Mouse (Mus musculus): ENCODE measurements at regions not wholly inside any gene's neighbourhood (a gene's known extent, or its start where the extent isn't known, plus 50 kb on each side); places are given as distances from the start of the nearest gene placed in this dataset.
"Not testable (repeated sequence)": the region's sequence is repeated elsewhere in the genome, so short reads cannot be mapped to it uniquely, and the experiment has no call there.

GRCm38 (mm10) chr5:101496924-101497697 is 167.7 kb downstream of the Nkx6-1 start:
- DNase-seq (ENCODE audit: low read depth) = no peak

- no peak for DNase-seq (ENCODE audit: low read depth)
Observed at GRCm38 (mm10) chr5:101496161-101496560, 168.6 kb downstream of the Nkx6-1 start.

- no peak for DNase-seq (ENCODE audit: low read depth)
Observed at GRCm38 (mm10) chr5:101445792-101446191, 219.0 kb downstream of the Nkx6-1 start.

GRCm38 (mm10) chr5:101441782-101442181 is 223.0 kb downstream of the Nkx6-1 start:
- DNase-seq (ENCODE audit: low read depth) = no peak

GRCm38 (mm10) chr5:101437666-101438299 is 227.0 kb downstream of the Nkx6-1 start:
- DNase-seq (ENCODE audit: low read depth) = no peak

GRCm38 (mm10) chr5:101426067-101426771 is 238.6 kb downstream of the Nkx6-1 start:
- no peak for DNase-seq (ENCODE audit: low read depth)

GRCm38 (mm10) chr5:101384316-101384715 is 280.5 kb downstream of the Nkx6-1 start:
- no peak for DNase-seq (ENCODE audit: low read depth)

- DNase-seq (ENCODE audit: low read depth) = no peak
Observed at GRCm38 (mm10) chr5:101381361-101381760, 283.4 kb downstream of the Nkx6-1 start.

- no peak for DNase-seq (ENCODE audit: low read depth)
Observed at GRCm38 (mm10) chr5:101376657-101377056, 288.1 kb downstream of the Nkx6-1 start.

GRCm38 (mm10) chr5:101374129-101374528 is 290.7 kb downstream of the Nkx6-1 start:
- DNase-seq (ENCODE audit: low read depth) = no peak

GRCm38 (mm10) chr5:101372204-101372603 is 292.6 kb downstream of the Nkx6-1 start:
- no peak for DNase-seq (ENCODE audit: low read depth)

- DNase-seq (ENCODE audit: low read depth) = no peak
Observed at GRCm38 (mm10) chr5:101365364-101365763, 299.4 kb downstream of the Nkx6-1 start.

- DNase-seq (ENCODE audit: low read depth) = no peak
Observed at GRCm38 (mm10) chr5:101359986-101360385, 304.8 kb downstream of the Nkx6-1 start.

- no peak for DNase-seq (ENCODE audit: low read depth)
Observed at GRCm38 (mm10) chr5:101345406-101345805, 319.4 kb downstream of the Nkx6-1 start.

- DNase-seq (ENCODE audit: low read depth) = not testable (repeated sequence)
Observed at GRCm38 (mm10) chr5:101336361-101336760, 328.4 kb downstream of the Nkx6-1 start.

- no peak for DNase-seq (ENCODE audit: low read depth)
Observed at GRCm38 (mm10) chr5:101331825-101332224, 333.0 kb downstream of the Nkx6-1 start.

GRCm38 (mm10) chr5:101326122-101326521 is 338.7 kb downstream of the Nkx6-1 start:
- DNase-seq (ENCODE audit: low read depth) = no peak

GRCm38 (mm10) chr5:101323041-101323950 is 341.5 kb downstream of the Nkx6-1 start:
- no peak for DNase-seq (ENCODE audit: low read depth)

GRCm38 (mm10) chr5:101299986-101300385 is 364.8 kb downstream of the Nkx6-1 start:
- no peak for DNase-seq (ENCODE audit: low read depth)

- DNase-seq (ENCODE audit: low read depth) = no peak
Observed at GRCm38 (mm10) chr5:101298411-101298810, 366.4 kb downstream of the Nkx6-1 start.

- no peak for DNase-seq (ENCODE audit: low read depth)
Observed at GRCm38 (mm10) chr5:101297511-101298102, 367.2 kb downstream of the Nkx6-1 start.
